Mouse (Mus musculus): ENCODE measurements around the gene Macrod2. TPM values are rescaled to one million over a fixed set of nuclear protein-coding genes. Genes with fewer than 3 reads are reported as not detected.

Macrod2 gene
- polyA plus RNA-seq, 1 experiment from 2014 or later: 24.6 TPM

GRCm38 (mm10) chr2:142186922-142187321 lies 1791.8 kb downstream of the Macrod2 start:
- DNase-seq (ENCODE audit: low spot score): no peak

GRCm38 (mm10) chr2:142187428-142187827 lies 1792.3 kb downstream of the Macrod2 start:
- DNase-seq (ENCODE audit: low spot score): no peak

- no peak for DNase-seq (ENCODE audit: low spot score)
Measured at GRCm38 (mm10) chr2:142217371-142217770, 1822.3 kb downstream of the Macrod2 start.

- DNase-seq (ENCODE audit: low spot score): no peak
Measured at GRCm38 (mm10) chr2:142222137-142222921, 1827.2 kb downstream of the Macrod2 start.

GRCm38 (mm10) chr2:142222926-142223325 lies 1827.8 kb downstream of the Macrod2 start:
- no peak for DNase-seq (ENCODE audit: low spot score)

- DNase-seq (ENCODE audit: low spot score): no peak
Measured at GRCm38 (mm10) chr2:142230985-142231549, 1836.0 kb downstream of the Macrod2 start.

- no peak for DNase-seq (ENCODE audit: low spot score)
Measured at GRCm38 (mm10) chr2:142232828-142233227, 1837.7 kb downstream of the Macrod2 start.

- no peak for DNase-seq (ENCODE audit: low spot score)
Measured at GRCm38 (mm10) chr2:142243483-142243882, 1848.4 kb downstream of the Macrod2 start.

GRCm38 (mm10) chr2:142250383-142250782 lies 1855.3 kb downstream of the Macrod2 start:
- no peak for DNase-seq (ENCODE audit: low spot score)

- DNase-seq (ENCODE audit: low spot score): no peak
Measured at GRCm38 (mm10) chr2:142251518-142251917, 1856.4 kb downstream of the Macrod2 start.

- peak; percentile 21 for DNase-seq (ENCODE audit: low spot score)
Measured at GRCm38 (mm10) chr2:142253913-142254312, 1858.8 kb downstream of the Macrod2 start.

- DNase-seq (ENCODE audit: low spot score): no peak
Measured at GRCm38 (mm10) chr2:142254566-142254965, 1859.5 kb downstream of the Macrod2 start.

- DNase-seq (ENCODE audit: low spot score): no peak
Measured at GRCm38 (mm10) chr2:142257501-142257900, 1862.4 kb downstream of the Macrod2 start.

GRCm38 (mm10) chr2:142261046-142261445 lies 1865.9 kb downstream of the Macrod2 start:
- no peak for DNase-seq (ENCODE audit: low spot score)

- DNase-seq (ENCODE audit: low spot score): no peak
Measured at GRCm38 (mm10) chr2:142264697-142265096, 1869.6 kb downstream of the Macrod2 start.

GRCm38 (mm10) chr2:142267836-142268235 lies 1872.7 kb downstream of the Macrod2 start:
- DNase-seq (ENCODE audit: low spot score): no peak

- no peak for DNase-seq (ENCODE audit: low spot score)
Measured at GRCm38 (mm10) chr2:142286761-142287160, 1891.7 kb downstream of the Macrod2 start.

- no peak for DNase-seq (ENCODE audit: low spot score)
Measured at GRCm38 (mm10) chr2:142294831-142295230, 1899.7 kb downstream of the Macrod2 start.

- DNase-seq (ENCODE audit: low spot score): no peak
Measured at GRCm38 (mm10) chr2:142303098-142303911, 1908.2 kb downstream of the Macrod2 start.

GRCm38 (mm10) chr2:142303912-142304182 lies 1908.7 kb downstream of the Macrod2 start:
- no peak for DNase-seq (ENCODE audit: low spot score)

- no peak for DNase-seq (ENCODE audit: low spot score)
Measured at GRCm38 (mm10) chr2:142323158-142323557, 1928.0 kb downstream of the Macrod2 start.

GRCm38 (mm10) chr2:142326737-142327136 lies 1931.6 kb downstream of the Macrod2 start:
- DNase-seq (ENCODE audit: low spot score): no peak

Data from thymus, postnatal 0 days (tissue).